Mouse (Mus musculus): ENCODE results near the gene Dcun1d4. TPM values are rescaled to one million over a fixed set of nuclear protein-coding genes. Genes with fewer than 3 reads are reported as not detected.

Dcun1d4 gene
- 20.3 and 22.0 TPM in 2 replicates for polyA plus RNA-seq (2014; fragmentation: Nextera tagmentation; extraction: Ambion mirVana)

DNA sequence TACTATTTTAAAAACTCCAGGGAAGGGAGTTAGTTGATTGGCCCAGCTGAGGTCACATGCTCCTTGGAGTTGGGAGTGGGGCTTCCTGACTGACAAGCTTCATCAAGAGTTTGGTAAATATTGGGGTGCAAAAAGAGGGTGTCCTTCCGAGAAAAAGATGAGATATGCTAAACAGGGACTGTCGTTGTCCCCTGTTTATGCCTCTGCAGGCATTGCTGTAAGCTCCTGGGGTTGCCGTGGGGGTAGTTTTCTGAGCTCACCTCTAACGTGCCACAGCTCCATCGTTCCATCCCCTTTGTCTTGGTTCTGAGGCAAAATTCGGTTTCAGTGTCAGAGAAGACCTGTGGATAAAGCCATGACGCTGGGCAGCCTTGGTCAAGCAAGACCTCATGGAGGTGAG, at the start of gene Dcun1d4:
Gene Dcun1d4, plus strand, starts transcription at position 301 of the 400 bp plus-strand sequence.
- ATAC-seq (ENCODE audit: insufficient number of reproducible peaks, insufficient read depth, low FRiP score, low read depth) = no peak
- Histone ChIP-seq H3K4me1 (ENCODE audit: control insufficient read depth in 2 of 2, insufficient read depth in 2 of 2, low read length in 2 of 2) (no peaks in the 10 kb centered on the region), H3K9ac (ENCODE audit: low read length) (no peak within 1 kb of the TSS), H3K27ac (replicated peaks in 1 of 2; ENCODE audit: control insufficient read depth in 1 of 2, insufficient read depth in 1 of 2, low read depth in 2 of 2, low read length in 2 of 2) (no peak within 1 kb of the TSS), H3K9me3 (ENCODE audit: control insufficient read depth, low read length) (no peaks in the 10 kb centered on the region), H3K4me3 (ENCODE audit: control insufficient read depth in 1 of 2, insufficient read depth in 1 of 2, low read depth in 1 of 2, low read length in 2 of 2) (no peak within 1 kb of the TSS), H3K4me2 (ENCODE audit: low read length) (no peak within 1 kb of the TSS), H3K36me3 (ENCODE audit: control insufficient read depth, insufficient read depth, low read length) (no peaks in the 10 kb centered on the region), H3K27me3 (ENCODE audit: control insufficient read depth, insufficient read depth, low read length) (no peaks in the 10 kb centered on the region)
- 75% methylated on average over 7 of the region's 7 CpGs for WGBS

DNA sequence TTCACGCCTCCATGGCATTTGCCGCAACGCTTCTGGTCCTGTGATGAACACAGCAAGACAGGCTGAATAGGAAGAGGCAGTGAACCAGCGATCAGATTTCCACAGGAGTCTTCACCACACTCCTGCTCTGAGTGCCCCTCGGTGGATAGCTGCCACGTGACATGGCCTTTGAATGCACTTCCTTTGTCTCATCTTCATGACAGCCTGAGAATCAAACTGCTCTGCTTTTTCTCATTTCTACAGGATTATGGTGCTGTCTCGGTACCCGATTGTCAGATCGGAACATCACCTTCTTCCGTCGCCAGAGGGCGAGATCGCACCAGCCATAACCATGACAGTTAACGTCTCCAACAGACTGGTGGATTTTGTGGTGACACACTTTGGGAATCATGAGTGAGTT, 49.2 kb upstream of the Dcun1d4 start:
- Histone ChIP-seq H3K4me1 (ENCODE audit: control insufficient read depth in 2 of 2, insufficient read depth in 2 of 2, low read length in 2 of 2) (peaks cover 0 to 3% of the 10 kb centered on the region in 2 experiments; a peak in 2 of 4 replicates), H3K27ac (replicated peaks in 1 of 2; ENCODE audit: control insufficient read depth in 1 of 2, insufficient read depth in 1 of 2, low read depth in 2 of 2, low read length in 2 of 2) (no peak overlapping the region), H3K9me3 (ENCODE audit: control insufficient read depth, low read length) (no peaks in the 10 kb centered on the region), H3K9ac (ENCODE audit: low read length) (no peak overlapping the region), H3K36me3 (ENCODE audit: control insufficient read depth, insufficient read depth, low read length) (no peaks in the 10 kb centered on the region), H3K27me3 (ENCODE audit: control insufficient read depth, insufficient read depth, low read length) (0 out of 2 replicates have a peak, but pooled peaks cover 4% of the 10 kb centered on the region), H3K4me3 (ENCODE audit: control insufficient read depth in 1 of 2, insufficient read depth in 1 of 2, low read depth in 1 of 2, low read length in 2 of 2) (no peak overlapping the region), H3K4me2 (ENCODE audit: low read length) (0 out of 2 replicates have a peak overlapping the region, but pooled peaks have one; percentile 23)
- ATAC-seq (ENCODE audit: insufficient number of reproducible peaks, insufficient read depth, low FRiP score, low read depth) = no peak
- 21% methylated on average over 14 of the region's 14 CpGs for WGBS

DNA sequence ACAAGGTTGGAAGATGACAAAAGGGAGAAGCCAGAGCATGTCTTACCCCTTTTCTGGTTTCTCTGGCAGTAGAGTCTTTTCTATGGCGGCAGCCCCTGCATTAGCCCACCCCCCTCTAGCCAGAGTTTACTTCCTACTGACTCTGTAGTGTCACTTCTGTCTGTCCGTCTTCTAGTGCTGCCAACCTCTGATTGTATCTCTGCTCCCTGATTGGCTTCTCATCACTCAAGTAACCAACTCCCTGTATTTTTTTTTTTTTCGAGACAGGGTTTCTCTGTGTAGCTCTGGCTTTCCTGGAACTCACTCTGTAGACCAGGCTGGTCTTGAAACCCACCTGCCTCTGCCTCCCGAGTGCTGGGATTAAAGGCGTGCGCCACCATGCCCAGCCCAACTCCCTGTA, 48.0 kb upstream of the Dcun1d4 start:
- no peak for ATAC-seq (ENCODE audit: insufficient number of reproducible peaks, insufficient read depth, low FRiP score, low read depth)
- Histone ChIP-seq H3K4me3 (ENCODE audit: control insufficient read depth in 1 of 2, insufficient read depth in 1 of 2, low read depth in 1 of 2, low read length in 2 of 2) (no peak overlapping the region), H3K27ac (replicated peaks in 1 of 2; ENCODE audit: control insufficient read depth in 1 of 2, insufficient read depth in 1 of 2, low read depth in 2 of 2, low read length in 2 of 2) (no peak overlapping the region), H3K4me2 (ENCODE audit: low read length) (no peak overlapping the region), H3K9ac (ENCODE audit: low read length) (no peak overlapping the region), H3K9me3 (ENCODE audit: control insufficient read depth, low read length) (no peaks in the 10 kb centered on the region), H3K36me3 (ENCODE audit: control insufficient read depth, insufficient read depth, low read length) (no peaks in the 10 kb centered on the region), H3K27me3 (ENCODE audit: control insufficient read depth, insufficient read depth, low read length) (0 out of 2 replicates have a peak, but pooled peaks cover 4% of the 10 kb centered on the region), H3K4me1 (ENCODE audit: control insufficient read depth in 2 of 2, insufficient read depth in 2 of 2, low read length in 2 of 2) (peaks cover 0 to 3% of the 10 kb centered on the region in 2 experiments; a peak in 2 of 4 replicates)
- 76% methylated on average over 6 of the region's 6 CpGs for WGBS

GRCm38 (mm10) chr5:73434764-73435163, 46.0 kb upstream of the Dcun1d4 start:
- H3K36me3 ChIP-seq (ENCODE audit: control insufficient read depth, insufficient read depth, low read length) = no peaks in the 10 kb centered on the region
- no peak overlapping the region for H3K4me3 ChIP-seq (ENCODE audit: control insufficient read depth in 1 of 2, insufficient read depth in 1 of 2, low read depth in 1 of 2, low read length in 2 of 2)
- H3K9me3 ChIP-seq (ENCODE audit: control insufficient read depth, low read length) = no peaks in the 10 kb centered on the region
- no peak overlapping the region for H3K4me2 ChIP-seq (ENCODE audit: low read length)
- 69% methylated on average over 7 of the region's 7 CpGs for WGBS
- ATAC-seq (ENCODE audit: insufficient number of reproducible peaks, insufficient read depth, low FRiP score, low read depth) = no peak
- no peak overlapping the region for H3K9ac ChIP-seq (ENCODE audit: low read length)
- H3K27ac ChIP-seq (replicated peaks in 1 of 2; ENCODE audit: control insufficient read depth in 1 of 2, insufficient read depth in 1 of 2, low read depth in 2 of 2, low read length in 2 of 2) = no peak overlapping the region
- H3K27me3 ChIP-seq (ENCODE audit: control insufficient read depth, insufficient read depth, low read length) = 0 out of 2 replicates have a peak, but pooled peaks cover 4% of the 10 kb centered on the region
- peaks cover 0 to 3% of the 10 kb centered on the region in 2 experiments; a peak in 2 of 4 replicates for H3K4me1 ChIP-seq (ENCODE audit: control insufficient read depth in 2 of 2, insufficient read depth in 2 of 2, low read length in 2 of 2)

DNA sequence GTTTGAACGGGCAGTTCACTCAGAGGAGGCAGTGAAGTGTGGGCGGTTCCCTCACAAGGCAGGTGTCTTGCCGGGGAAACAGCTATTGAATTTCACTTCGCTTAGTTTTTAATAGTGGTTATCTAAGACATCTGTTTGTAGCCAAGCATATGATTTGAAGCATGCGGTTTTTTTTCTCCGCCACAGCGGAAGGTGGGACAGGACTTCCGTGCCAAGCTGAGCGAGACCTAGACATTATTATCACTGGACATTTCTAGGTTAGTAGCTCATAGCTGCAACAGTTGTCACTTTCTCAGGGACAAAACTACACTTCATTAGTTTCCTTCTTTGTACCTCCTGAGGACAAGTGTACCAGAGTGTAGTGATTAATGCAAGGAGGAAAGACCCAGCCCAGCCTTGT, 38.6 kb upstream of the Dcun1d4 start:
- Histone ChIP-seq H3K36me3 (ENCODE audit: control insufficient read depth, insufficient read depth, low read length) (no peaks in the 10 kb centered on the region), H3K27ac (replicated peaks in 1 of 2; ENCODE audit: control insufficient read depth in 1 of 2, insufficient read depth in 1 of 2, low read depth in 2 of 2, low read length in 2 of 2) (no peak overlapping the region), H3K9me3 (ENCODE audit: control insufficient read depth, low read length) (no peaks in the 10 kb centered on the region), H3K4me3 (ENCODE audit: control insufficient read depth in 1 of 2, insufficient read depth in 1 of 2, low read depth in 1 of 2, low read length in 2 of 2) (no peak overlapping the region), H3K4me2 (ENCODE audit: low read length) (no peak overlapping the region), H3K9ac (ENCODE audit: low read length) (no peak overlapping the region), H3K27me3 (ENCODE audit: control insufficient read depth, insufficient read depth, low read length) (no peaks in the 10 kb centered on the region), H3K4me1 (ENCODE audit: control insufficient read depth in 2 of 2, insufficient read depth in 2 of 2, low read length in 2 of 2) (no peaks in the 10 kb centered on the region)
- ATAC-seq (ENCODE audit: insufficient number of reproducible peaks, insufficient read depth, low FRiP score, low read depth) = no peak
- 80% methylated on average over 9 of the region's 9 CpGs for WGBS

DNA sequence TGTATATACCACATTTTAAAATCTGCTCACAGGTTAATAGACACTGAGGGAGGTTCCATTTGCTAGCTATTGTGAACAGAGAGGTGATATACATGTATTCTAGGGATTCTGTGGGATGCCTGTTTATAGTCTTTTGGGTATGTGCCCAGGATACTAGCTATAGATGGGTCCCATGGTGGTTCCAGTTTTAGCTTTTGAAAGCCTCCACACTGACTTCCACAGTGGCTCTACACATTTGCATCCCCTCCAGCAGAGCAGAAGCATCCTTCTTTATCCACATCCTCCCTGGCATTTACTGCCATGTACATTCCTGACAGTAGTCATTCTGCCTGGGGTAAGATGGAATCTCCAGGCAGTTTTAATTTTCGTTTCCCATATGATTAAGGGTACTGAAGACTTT, 30.5 kb upstream of the Dcun1d4 start:
- Histone ChIP-seq H3K27me3 (ENCODE audit: control insufficient read depth, insufficient read depth, low read length) (no peaks in the 10 kb centered on the region), H3K9me3 (ENCODE audit: control insufficient read depth, low read length) (no peaks in the 10 kb centered on the region), H3K9ac (ENCODE audit: low read length) (no peak overlapping the region), H3K4me3 (ENCODE audit: control insufficient read depth in 1 of 2, insufficient read depth in 1 of 2, low read depth in 1 of 2, low read length in 2 of 2) (no peak overlapping the region), H3K36me3 (ENCODE audit: control insufficient read depth, insufficient read depth, low read length) (no peaks in the 10 kb centered on the region), H3K27ac (replicated peaks in 1 of 2; ENCODE audit: control insufficient read depth in 1 of 2, insufficient read depth in 1 of 2, low read depth in 2 of 2, low read length in 2 of 2) (no peak overlapping the region), H3K4me1 (ENCODE audit: control insufficient read depth in 2 of 2, insufficient read depth in 2 of 2, low read length in 2 of 2) (no peaks in the 10 kb centered on the region; a peak in 1 of 4 replicates), H3K4me2 (ENCODE audit: low read length) (no peak overlapping the region)
- no peak for ATAC-seq (ENCODE audit: insufficient number of reproducible peaks, insufficient read depth, low FRiP score, low read depth)
- WGBS = 56% methylated on average over 1 of the region's 1 CpGs

DNA sequence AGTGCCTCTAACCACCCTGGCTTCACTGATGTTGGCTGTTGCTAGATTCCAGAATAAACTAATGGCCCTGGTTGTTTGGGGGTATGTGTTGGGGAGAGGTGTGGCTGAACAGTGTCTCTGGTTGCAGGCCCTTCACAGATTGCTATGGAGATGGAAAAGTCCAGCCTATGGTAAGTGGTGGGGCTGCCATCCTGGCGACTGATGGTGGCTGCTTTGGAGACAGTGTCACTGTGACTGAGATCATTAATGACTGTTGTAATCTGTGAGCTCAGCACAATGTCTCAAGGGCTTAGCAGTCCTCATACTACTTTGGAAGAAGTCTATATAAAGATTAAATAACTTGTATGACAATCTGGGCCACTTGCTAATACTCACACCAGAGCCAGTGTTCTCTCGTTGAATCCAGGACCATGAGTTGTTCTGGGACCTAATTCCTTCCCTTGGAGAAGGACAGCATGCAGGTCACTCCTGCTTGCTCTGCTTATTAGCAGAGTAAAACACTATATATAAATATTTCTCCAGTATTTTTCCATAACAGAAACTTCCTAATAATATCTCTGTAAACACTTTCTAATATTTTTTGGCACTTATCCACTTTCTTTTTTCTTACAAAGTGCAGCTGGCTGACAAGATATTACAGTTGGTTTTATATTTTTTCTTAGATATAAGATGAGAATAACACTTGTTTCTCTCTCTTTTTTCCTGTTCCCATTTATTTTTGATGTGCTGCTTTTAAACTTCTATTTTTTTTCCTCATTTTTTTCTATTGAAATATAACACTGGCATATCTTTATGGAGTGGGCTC, 26.1 kb upstream of the Dcun1d4 start:
- Histone ChIP-seq H3K36me3 (ENCODE audit: control insufficient read depth, insufficient read depth, low read length) (no peaks in the 10 kb centered on the region), H3K27ac (replicated peaks in 1 of 2; ENCODE audit: control insufficient read depth in 1 of 2, insufficient read depth in 1 of 2, low read depth in 2 of 2, low read length in 2 of 2) (no peak overlapping the region), H3K4me3 (ENCODE audit: control insufficient read depth in 1 of 2, insufficient read depth in 1 of 2, low read depth in 1 of 2, low read length in 2 of 2) (no peak overlapping the region), H3K9me3 (ENCODE audit: control insufficient read depth, low read length) (no peaks in the 10 kb centered on the region), H3K27me3 (ENCODE audit: control insufficient read depth, insufficient read depth, low read length) (no peaks in the 10 kb centered on the region), H3K4me1 (ENCODE audit: control insufficient read depth in 2 of 2, insufficient read depth in 2 of 2, low read length in 2 of 2) (no peaks in the 10 kb centered on the region; a peak in 1 of 4 replicates), H3K9ac (ENCODE audit: low read length) (no peak overlapping the region), H3K4me2 (ENCODE audit: low read length) (no peak overlapping the region)
- ATAC-seq (ENCODE audit: insufficient number of reproducible peaks, insufficient read depth, low FRiP score, low read depth) = no peak
- WGBS = 77% methylated on average over 2 of the region's 2 CpGs
